Mouse (Mus musculus) spleen, adult 2 months (tissue): ENCODE results near the gene Crocc. TPM values are rescaled to one million over a fixed set of nuclear protein-coding genes. Genes with fewer than 3 reads are reported as not detected.

Source experiments
- DNase-seq, 2 experiments: peaks; one replicate each; pipeline versions ENCODE4 v3.0.0 to v3.0.0-alpha.2; 2012 to 2021; ENCODE audit warnings: low spot score in 2 of 2, low read depth in 1 of 2
- H3K27ac ChIP-seq: fragments of 200-500 bp; 2 replicates; pipeline ENCODE4 v1.5.1; 2012; ENCODE audit warnings: low read length, inconsistent platforms; ENCODE audit not compliant: insufficient read depth
- H3K27me3 ChIP-seq: fragments of 200-500 bp; 2 replicates; pipeline ENCODE4 v1.6.1; 2012; ENCODE audit warnings: mild to moderate bottlenecking, moderate library complexity, low read length, inconsistent platforms; ENCODE audit not compliant: control insufficient read depth, insufficient read depth
- H3K36me3 ChIP-seq: fragments of 200-500 bp; 2 replicates; pipeline ENCODE4 v1.6.1; 2012; ENCODE audit warnings: mild to moderate bottlenecking, low read length, inconsistent platforms; ENCODE audit not compliant: control insufficient read depth, insufficient read depth
- H3K4me1 ChIP-seq: fragments of 200-500 bp; 2 replicates; pipeline ENCODE4 v1.6.1; 2011; ENCODE audit warnings: inconsistent platforms; ENCODE audit not compliant: control insufficient read depth, insufficient read depth, insufficient read length
- H3K4me3 ChIP-seq: fragments of 200-500 bp; 2 replicates; pipeline ENCODE4 v1.5.1; 2011; ENCODE audit warnings: mild to moderate bottlenecking, inconsistent platforms; ENCODE audit not compliant: insufficient read depth, insufficient read length; ENCODE audit errors: extremely low read depth
- CTCF ChIP-seq: fragments of 200-500 bp; IDR thresholded peaks from 2 replicates; pipeline ENCODE4 v1.5.1; 2011; ENCODE audit warnings: mild to moderate bottlenecking, inconsistent platforms; ENCODE audit not compliant: insufficient read depth, insufficient read length, insufficient replicate concordance; ENCODE audit errors: extremely low read depth
- POLR2A ChIP-seq: fragments of 200-500 bp; IDR thresholded peaks from 2 replicates; pipeline ENCODE4 v1.6.1; 2011; ENCODE audit warnings: low read depth, low read length, inconsistent platforms
- WGBS: fragments of 180-500 bp; shearing (Covaris S2); methylation state at CpG from one replicate; pipeline ENCODE4 v1.1.7; 2018; 5-methylcytosine and 5-hydroxymethylcytosine counted together
- polyA plus RNA-seq: library from polyadenylated mRNA; depleted of rRNA; stranded (reverse); fragments of >200 nt; gene quantifications from 2 replicates; pipeline ENCODE4 v1.2.3, GENCODE M21; 2012

Gene Crocc
- polyA plus RNA-seq, 1 experiment = 9.8 TPM

DNA sequence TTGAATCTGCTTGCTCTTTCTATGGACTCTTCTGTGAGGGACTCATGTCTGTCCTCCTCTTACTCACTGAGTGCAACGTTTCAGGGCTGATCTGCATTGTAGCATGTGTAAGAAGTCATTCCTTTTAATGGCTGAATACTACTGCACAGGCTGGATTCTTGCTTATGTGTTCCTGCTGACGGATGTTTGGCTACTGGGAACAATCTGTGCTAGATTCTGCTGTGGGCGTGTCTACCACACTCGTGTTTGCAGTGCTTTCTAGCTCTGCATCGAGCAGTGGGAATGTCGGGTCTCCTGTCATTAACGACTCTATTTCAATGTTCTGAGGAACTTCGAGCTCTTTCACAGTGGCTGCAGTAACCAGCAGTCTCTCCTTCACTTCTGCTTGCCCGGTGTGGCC lies 36.3 kb downstream of the Crocc start:
- TF ChIP-seq POLR2A = no peak
- no peak for TF ChIP-seq CTCF
- no peaks in the 10 kb centered on the region for H3K36me3 ChIP-seq
- no peak overlapping the region for H3K27ac ChIP-seq
- no peak overlapping the region for H3K4me3 ChIP-seq
- H3K27me3 ChIP-seq = no peaks in the 10 kb centered on the region
- 63% methylated on average over 9 of the region's 9 CpGs for WGBS
- no peak for DNase-seq
- H3K4me1 ChIP-seq = no peaks in the 10 kb centered on the region

DNA sequence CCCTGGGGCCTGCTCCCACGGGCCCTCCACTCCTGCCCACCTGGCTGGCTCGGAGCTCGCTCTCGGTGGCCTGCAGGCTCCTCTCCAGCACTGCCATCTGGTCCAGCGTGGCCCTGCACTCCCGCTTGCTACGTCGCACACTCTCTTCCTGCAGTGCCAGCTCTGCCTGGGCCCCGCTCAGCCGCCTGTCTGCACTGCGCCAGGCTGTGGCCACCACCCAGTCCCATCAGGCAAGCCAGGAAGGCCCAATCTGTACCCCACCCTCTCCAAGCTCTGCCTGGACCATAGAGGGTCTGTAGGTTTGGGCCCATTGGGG lies 38.8 kb downstream of the Crocc start:
- H3K27me3 ChIP-seq = no peaks in the 10 kb centered on the region
- no peak overlapping the region for H3K27ac ChIP-seq
- no peak for DNase-seq
- H3K4me1 ChIP-seq = no peaks in the 10 kb centered on the region
- WGBS = 86% methylated on average over 11 of the region's 11 CpGs
- H3K4me3 ChIP-seq = no peak overlapping the region
- no peak for TF ChIP-seq CTCF
- no peak for TF ChIP-seq POLR2A
- no peaks in the 10 kb centered on the region for H3K36me3 ChIP-seq

DNA sequence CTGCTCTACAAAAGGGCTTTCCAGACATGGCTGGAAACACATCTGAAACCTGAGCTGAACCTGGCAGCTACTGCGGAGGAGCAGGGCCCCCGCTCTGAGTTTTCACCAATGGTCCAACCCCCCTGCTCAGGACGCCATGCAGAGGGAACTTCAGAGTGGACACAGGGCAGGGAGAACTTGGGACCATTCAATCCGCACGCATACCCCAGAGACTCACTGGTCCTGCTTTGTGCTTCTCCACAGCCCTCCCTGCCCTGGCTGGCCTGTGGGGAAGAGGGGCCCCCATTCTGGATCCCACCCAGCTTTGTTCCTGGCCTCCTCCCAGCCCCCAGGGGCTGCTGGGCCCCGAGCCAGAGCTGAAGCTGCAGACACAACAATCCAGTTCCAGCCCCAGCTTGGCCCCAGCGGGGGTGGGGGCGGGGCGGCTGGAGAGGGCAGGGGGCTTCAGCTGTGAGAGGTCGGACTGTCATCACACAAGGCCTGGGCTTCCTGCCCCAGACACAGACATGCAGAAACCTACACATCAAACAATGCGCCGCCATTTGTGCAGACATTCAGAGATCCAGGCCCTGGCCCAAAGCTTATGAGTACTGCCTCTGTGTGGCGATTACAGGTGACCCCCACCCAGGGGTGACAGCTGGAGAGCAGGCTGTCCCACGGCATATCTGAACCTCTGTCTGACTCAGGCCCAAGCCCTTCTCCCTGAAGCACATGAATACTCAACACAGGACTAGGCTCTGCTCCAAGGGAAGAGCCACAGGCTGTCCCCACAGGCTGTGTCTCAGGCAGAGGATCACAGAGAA lies 39.3 kb downstream of the Crocc start:
- no peak overlapping the region for H3K27ac ChIP-seq
- WGBS = 86% methylated on average over 14 of the region's 14 CpGs
- H3K4me3 ChIP-seq = no peak overlapping the region
- no peaks in the 10 kb centered on the region for H3K36me3 ChIP-seq
- H3K27me3 ChIP-seq = no peaks in the 10 kb centered on the region
- no peak for DNase-seq
- no peak for TF ChIP-seq POLR2A
- H3K4me1 ChIP-seq = no peaks in the 10 kb centered on the region

DNA sequence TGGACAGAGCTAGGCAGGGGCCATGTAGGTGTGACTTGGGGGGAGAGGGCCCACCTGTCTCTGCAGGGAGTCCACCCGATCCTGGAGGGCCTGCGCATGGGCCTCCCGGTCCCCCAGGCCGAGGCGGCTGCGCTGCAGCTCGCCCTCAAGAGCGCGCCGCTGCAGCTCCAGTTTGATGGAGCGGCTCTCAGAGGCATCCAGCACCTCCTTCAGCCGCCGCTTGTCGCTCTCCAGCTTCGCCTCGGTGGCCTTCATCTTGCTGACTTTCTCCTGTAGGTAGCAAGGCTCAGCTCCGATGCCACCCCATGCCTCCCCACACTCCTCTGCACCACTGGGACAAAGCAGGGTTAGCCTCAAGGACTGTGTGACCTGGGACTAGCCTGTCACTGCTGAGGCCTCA lies 40.1 kb downstream of the Crocc start:
- no peak for TF ChIP-seq CTCF
- no peak for TF ChIP-seq POLR2A
- H3K4me3 ChIP-seq = no peak overlapping the region
- 97% methylated on average over 17 of the region's 17 CpGs for whole genome bisulfite sequencing

DNA sequence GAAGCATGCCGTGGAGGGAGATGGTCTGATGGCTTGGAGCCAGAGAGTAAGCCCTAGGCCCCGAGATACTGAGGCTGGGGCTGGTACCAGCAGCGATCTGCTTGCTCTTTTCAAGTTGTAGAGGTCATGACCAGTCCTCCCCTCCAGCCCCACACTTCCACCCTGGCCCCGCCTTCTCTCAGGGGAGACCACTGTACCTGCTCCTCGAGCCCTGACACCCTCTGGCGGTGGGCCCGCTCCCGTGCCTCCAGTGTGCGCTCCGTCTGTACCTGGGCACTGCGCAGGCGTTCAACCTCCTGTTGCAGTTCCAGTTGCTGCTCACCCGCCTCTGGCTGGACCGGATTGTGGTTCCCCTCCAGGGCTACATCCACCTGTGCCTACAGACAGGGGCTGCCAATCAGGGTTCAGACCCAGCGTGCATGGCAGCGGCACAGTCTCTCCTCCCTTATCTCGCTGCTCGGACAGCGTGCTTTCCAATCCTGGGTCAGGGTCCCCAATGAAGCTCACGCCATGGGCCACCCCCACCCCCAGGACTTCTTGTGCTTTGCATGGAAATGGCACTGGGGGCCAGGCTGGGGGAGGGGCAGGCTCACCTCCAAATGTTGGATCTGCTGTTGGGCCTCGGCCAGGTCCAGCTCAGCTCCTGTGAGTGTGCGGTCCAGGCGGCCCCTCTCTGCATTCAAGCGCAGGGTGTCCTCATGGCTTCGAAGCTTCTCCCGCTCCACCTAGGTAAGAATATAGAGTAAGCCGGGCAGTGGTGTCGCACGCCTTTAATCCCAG lies 42.5 kb downstream of the Crocc start:
- no peak overlapping the region for H3K4me3 ChIP-seq
- WGBS = 96% methylated on average over 29 of the region's 29 CpGs
- H3K36me3 ChIP-seq = no peaks in the 10 kb centered on the region
- no peaks in the 10 kb centered on the region for H3K4me1 ChIP-seq
- no peaks in the 10 kb centered on the region for H3K27me3 ChIP-seq
- no peak for DNase-seq
- TF ChIP-seq CTCF (no peak), POLR2A (no peak)
- no peak overlapping the region for H3K27ac ChIP-seq

More for the DNA sequence above, 40.1 kb downstream of the Crocc start:
- DNase-seq = no peak
- Histone ChIP-seq H3K4me1 (no peaks in the 10 kb centered on the region), H3K27ac (no peak overlapping the region), H3K36me3 (no peaks in the 10 kb centered on the region), H3K27me3 (no peaks in the 10 kb centered on the region)

DNA sequence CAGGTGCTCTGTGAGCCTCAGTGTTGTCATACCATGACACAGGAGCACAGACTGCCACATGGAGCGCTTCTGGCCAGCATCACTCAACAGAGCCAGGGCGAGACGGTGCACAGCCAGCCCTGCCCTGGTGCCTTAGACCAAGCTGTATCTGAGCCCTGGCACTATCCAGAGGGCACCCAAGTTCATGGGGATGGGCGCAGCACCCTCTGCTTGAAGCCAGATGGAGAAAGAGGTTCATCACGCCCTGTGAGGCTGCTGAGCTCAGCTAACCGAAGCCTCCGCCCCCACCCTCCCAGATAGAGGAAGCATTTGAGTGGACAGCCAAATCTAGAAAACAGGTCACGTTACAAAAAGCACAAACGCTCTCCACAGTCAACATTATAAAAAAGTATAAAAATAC lies 44.0 kb downstream of the Crocc start:
- no peaks in the 10 kb centered on the region for H3K27me3 ChIP-seq
- H3K27ac ChIP-seq = no peak overlapping the region
- TF ChIP-seq CTCF (no peak), POLR2A (no peak)
- 64% methylated on average over 9 of the region's 9 CpGs for WGBS
- DNase-seq = no peak
- no peak overlapping the region for H3K4me3 ChIP-seq
- H3K36me3 ChIP-seq = no peaks in the 10 kb centered on the region
- H3K4me1 ChIP-seq = no peaks in the 10 kb centered on the region

DNA sequence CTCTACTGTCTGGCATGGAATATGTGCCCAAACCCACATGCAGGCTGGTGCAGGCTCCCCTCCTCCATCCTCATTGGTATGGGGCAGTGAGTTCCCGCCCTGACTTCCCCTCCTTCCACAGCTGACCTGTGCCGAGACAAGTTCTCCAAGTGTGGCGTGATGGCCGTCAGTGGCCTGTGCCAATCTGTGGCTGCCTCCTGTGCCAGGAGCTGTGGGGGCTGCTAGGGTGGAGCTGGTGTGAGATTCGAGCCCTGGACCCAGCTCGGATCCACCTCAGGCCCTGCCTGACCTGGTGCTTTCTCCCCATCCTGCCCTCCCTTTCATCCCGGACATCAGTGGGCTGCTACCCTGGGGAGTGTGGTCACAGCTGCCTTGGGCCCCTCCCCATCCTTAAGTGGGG lies 45.0 kb downstream of the Crocc start:
- 0 out of 2 replicates have a peak, but pooled peaks cover 3% of the 10 kb centered on the region for H3K27me3 ChIP-seq

More for the DNA sequence above, 45.0 kb downstream of the Crocc start:
- H3K4me1 ChIP-seq = 0 out of 2 replicates have a peak, but pooled peaks cover 2% of the 10 kb centered on the region
- TF ChIP-seq CTCF = no peak
- no peak for TF ChIP-seq POLR2A
- no peak overlapping the region for H3K27ac ChIP-seq
- DNase-seq = no peak
- H3K36me3 ChIP-seq = no peaks in the 10 kb centered on the region
- H3K4me3 ChIP-seq = no peak overlapping the region
- 79% methylated on average over 7 of the region's 7 CpGs for WGBS
